Mouse (Mus musculus) stomach, postnatal 0 days (tissue): ENCODE results near the gene Fzd5.

Experiments used
- CTCF ChIP-seq: IDR thresholded peaks from 2 replicates; pipeline ENCODE4 v1.5.1; 2016; ENCODE audit warnings: antibody characterized with exemption, low read depth, mild to moderate bottlenecking, moderate library complexity
- EP300 ChIP-seq: optimal IDR thresholded peaks from 2 replicates; pipeline ENCODE3; 2016; ENCODE audit warnings: antibody characterized with exemption

GRCm38 (mm10) chr1:64690213-64691013, 47.1 kb downstream of the Fzd5 start, which contains the start of gene Ccnyl1:
- TF ChIP-seq CTCF: no peak
- TF ChIP-seq EP300: no peak
